Mouse (Mus musculus) left cerebral cortex, postnatal 25 days (tissue): Measurements from ENCODE around the gene Eml6. TPM values are rescaled to one million over a fixed set of nuclear protein-coding genes. Genes with fewer than 3 reads are reported as not detected.
"Not testable (repeated sequence)": the region's sequence is repeated elsewhere in the genome, so short reads cannot be mapped to it uniquely, and the experiment has no call there.

Experiments
- DNase-seq, 2 experiments: peaks; one replicate each; pipeline ENCODE4 v3.0.0; 2022; ENCODE audit warnings: low spot score in 2 of 2, mixed read lengths in 1 of 2
- intact Hi-C: fragments of 180-260 bp; cut with DNase I; formaldehyde crosslinking; loops from one replicate; pipeline ENCODE4 v1.15.1; 2025
- total RNA-seq, 2 experiments: library from RNA; stranded (reverse); gene quantifications; 2 replicates each; pipeline ENCODE4 v1.2.3; 2021

The Eml6 gene
- total RNA-seq, 2 experiments from 2014 or later, result 23.7 to 24.4 TPM

DNA sequence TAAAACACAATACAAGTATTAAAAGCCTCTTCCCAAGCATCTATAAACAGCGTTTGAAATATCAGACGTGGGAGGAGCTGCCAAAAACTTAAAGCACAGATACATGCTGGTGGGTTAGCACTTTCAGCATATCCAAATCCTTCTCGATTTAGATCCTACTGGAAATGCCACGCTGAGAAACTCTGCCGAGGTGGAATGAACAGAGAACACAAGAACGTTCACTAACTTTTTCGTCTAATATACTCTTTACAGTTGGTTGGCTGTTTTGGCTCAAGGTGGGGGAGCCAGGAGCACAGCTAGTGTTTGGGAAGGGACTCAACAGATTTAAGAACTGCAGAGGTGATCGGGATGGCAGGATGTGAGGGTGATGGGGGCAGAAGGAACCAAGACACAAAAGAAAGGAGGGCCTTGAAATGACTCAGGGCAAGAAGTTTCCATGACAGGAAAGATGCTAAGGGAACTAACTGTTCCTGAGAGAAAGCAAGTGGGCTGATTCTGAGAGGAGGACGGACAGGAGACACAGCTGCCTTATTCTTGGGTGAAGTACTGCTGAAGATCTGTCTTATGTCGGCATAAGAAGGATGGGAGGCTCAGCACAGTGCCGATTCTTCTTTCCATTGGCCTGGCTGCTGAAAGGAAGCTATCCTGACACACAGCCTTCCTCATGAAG, 259.4 kb downstream of the Eml6 start:
- intact Hi-C loops, result loop anchor here (1.0 kb wide), 3 partner anchors 22 to 47 kb away; no protein-coding TSS in a partner anchor
- DNase-seq, result peak; percentile 57 to 89

DNA sequence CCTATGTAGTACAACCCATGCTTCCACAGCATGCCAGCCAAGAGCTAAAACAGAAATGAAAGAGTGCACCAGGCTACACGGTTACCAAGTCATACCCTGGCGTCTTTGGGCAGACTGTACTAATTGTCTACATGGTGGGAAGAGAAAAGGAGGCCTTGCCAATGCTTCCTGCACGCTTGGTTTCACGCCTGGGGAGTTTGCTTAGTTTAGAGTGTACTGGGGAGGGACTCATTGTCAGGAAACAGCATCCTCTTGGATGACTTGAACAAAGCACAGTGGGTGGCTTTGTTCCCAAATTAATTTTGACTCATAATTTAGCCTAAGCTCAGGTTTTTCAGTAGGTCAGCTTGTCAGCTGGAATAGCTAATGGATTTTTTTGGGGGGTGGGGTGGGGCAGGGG, 260.8 kb downstream of the Eml6 start:
- no peak for DNase-seq
- intact Hi-C loops, result no loop called here

DNA sequence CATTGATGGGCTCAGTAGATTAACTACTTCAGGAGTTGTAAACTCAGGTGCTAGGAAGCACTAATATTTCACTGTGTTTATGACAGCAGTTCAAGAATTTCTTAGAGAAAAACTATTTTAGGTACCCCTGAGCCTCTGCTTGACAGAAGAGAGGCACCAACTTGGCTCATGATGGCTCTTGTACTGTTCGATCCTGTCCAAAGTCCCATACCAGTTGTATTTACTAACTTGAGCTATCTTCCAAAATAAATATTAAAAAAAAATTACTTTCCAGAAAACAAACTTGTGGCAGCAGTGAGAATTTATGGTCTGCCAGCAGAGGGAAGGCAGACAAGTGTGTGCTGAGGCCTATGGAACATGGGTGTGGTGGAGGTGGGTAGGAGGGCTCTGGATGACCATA, 263.1 kb downstream of the Eml6 start:
- intact Hi-C loops, result no loop called here
- DNase-seq, result no peak

DNA sequence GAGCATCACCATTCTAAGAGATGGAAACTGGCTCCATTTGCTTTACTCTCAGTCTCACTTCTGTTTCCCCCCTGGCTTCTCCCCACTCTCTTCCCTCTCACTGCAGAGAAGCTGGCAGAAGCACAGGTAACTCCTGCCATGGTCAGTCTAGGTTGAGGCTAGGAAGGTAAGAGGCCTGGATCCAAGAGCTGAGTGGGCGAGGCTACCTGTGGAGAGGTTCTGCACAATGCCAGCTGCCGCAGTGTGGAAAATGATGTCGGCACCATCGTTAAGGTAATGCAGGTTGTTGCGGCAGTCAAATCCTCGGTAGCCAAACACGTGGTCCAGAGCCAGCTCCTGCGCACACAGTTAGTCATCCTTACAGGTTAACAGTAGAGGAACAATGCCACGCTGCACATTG, 264.4 kb downstream of the Eml6 start:
- no peak for DNase-seq
- intact Hi-C loops, result no loop called here

DNA sequence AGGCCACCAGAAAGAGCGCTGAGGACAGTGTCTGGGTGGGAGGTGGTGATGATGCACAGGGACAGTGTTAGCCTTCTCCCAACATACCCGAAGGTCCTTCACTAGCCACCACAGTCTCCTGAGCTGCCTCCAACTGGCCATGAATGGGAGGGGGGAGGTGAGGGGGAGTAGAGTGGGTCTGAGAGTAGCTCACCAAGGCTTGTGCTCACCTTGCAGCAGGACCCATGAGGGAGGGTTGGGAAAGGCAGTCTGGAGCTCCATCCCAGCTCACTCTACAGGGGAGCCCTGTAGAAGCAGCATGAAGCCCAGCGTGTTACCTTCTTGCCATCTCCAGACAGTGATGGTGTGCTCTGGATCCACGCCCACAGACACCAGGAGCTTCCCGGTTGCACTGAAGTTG, 267.2 kb downstream of the Eml6 start:
- no peak for DNase-seq
- intact Hi-C loops, result no loop called here

DNA sequence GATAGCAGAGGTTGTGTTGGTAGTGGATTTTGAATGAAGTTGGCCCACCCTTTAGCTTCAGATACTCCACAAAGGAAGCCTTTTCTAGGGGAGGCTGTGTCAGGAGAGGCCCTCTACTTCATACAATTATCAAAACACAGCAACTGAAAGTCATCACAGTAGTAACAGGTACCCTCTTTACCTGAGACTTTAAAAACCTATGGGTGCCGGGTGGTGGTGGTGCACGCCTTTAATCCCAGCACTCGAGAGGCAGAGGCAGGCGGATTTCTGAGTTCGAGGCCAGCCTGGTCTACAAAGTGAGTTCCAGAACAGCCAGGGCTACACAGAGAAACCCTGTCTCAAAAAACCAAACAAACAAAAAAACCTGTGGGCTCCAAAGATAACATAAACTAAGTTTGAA, 269.8 kb downstream of the Eml6 start:
- intact Hi-C loops, result not testable (repeated sequence)

DNA sequence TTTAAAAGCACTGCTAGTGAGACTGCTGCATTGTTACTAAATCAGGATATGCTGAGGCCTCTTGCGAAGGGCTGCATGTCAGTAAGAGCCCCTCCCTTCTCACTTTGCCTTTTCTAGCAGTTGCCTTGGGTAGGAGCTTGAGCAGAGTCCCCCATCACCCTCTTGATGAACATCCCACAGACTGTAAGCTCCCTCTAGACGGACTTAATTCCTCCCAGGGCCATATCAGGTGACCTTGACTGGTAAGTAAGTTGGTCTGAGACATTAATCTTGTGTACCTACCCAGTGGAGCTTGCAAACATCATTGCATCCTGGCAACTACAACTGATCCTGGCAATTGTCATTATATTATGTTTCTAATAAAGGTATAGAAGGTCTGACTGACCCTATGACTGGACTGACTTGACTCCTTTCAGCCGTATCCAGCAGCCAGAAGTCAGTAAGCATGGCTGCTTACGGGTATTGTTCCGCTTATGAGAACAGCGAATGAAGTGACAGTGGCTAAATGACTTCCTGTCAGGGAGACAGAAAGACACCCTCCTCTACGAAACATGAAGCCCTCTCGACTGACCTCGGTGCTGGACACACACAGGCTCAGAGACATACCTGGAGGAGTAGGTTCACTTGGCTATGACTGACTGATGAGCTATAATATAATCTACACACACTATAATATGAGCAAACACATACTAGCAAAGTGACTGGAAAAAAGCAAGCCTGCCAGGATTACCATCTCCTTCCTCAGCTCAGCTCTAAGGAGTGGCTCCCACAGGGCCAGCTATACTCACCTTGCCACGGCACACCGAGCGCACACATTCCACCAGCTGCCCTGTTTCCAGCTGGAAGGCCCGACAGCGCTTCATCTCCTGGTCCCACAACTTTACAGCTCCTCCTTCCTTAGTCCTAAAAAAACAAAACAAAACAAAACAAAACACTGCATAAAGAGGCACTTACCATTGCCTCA, 273.9 kb downstream of the Eml6 start:
- intact Hi-C loops, result no loop called here

More for the DNA sequence above, 269.8 kb downstream of the Eml6 start:
- not testable (repeated sequence) for DNase-seq

DNA sequence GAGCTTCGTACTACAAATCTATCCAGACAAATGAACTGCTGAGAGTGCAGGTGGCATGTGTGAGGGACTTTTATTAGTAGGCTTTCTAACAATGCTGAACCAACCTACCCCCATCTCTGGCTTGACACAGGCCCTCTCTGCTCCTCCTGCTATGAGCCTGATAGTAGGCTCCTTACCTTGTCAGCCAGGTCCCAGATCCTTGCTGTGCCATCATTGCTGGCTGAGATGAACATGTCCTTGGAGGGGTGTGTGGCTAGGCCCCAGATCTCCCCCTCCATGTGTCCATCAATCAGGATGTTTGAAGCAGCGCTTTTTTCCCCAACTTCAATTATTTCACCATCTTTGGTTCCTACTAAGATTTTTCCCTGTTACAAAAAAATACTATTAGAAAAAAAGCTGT, 274.8 kb downstream of the Eml6 start:
- DNase-seq, result no peak
- intact Hi-C loops, result no loop called here

More for the DNA sequence above, 273.9 kb downstream of the Eml6 start:
- no peak for DNase-seq

DNA sequence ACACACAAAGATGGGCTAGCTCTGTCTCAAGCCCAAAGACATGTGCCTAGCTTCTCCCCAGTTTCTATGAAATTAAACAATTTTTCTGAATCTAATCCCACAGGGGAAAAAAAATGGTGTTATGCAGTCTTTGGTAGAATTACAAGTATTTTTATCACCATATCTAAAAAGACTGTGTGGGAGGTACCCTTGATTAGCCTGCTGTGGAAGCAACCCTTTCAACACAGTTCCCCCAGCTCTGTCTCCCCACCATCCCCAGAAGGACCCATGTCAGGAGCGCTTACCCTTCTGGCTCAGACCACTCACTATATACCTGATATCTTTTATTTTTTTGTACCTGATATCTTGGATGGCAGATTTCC, 276.4 kb downstream of the Eml6 start:
- intact Hi-C loops, result loop anchor here (5.0 kb wide), 1 partner anchor 38 kb away; no protein-coding TSS in a partner anchor
- DNase-seq, result no peak

DNA sequence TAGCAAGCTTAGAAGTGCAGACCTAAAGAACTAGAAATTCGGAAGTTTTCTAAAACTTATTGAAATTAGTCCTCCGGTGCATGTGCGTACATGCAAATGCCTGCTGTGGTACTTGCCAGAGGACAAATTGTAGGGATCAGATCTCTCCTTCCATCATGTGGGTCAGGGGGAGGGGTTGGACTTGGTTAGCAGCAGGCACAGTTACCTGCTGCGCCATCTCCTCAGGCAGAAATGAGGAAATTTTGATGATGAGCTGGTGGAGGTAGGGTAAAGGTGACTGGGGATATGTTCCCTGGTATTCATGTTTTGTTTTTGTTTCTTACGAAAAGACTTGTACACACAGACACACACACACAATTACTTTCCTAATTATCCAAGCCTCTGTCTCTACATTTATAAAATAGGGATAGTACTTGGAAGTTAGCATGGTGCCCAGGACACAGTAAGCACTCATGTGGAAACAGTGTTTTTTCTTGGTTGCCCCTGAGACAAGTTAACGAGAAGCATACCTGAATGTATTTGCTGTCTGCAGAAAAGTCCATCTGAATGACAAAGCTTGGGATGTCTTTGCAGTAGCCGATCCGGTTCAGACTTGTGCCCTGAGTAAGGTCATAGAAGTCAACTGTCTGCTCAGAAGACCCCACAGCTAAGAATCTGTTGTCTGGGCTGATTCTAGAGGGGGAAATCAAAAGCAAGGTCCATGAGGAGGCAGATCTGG, 276.9 kb downstream of the Eml6 start:
- DNase-seq, result no peak
- intact Hi-C loops, result loop anchor here (5.0 kb wide), 1 partner anchor 38 kb away; no protein-coding TSS in a partner anchor

DNA sequence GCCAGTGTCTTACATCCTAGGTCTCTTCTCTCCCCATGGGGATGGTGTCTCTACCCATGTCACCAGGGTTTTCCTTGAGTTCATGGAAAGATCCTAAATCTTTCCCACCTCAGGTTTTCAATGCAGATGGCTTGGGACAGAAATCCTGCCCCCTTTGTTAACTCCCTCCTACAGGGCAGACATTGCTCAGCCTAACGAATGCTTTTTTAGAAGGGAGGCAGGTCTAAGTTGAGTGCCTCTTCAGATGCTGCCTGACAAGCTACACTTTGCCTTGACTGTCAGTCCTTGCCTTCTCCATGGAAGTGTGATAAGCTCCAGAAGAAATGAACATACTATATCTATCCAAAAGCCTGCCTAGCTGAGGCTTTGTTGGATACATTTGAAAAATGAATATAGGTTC, 278.0 kb downstream of the Eml6 start:
- DNase-seq, result no peak
- intact Hi-C loops, result loop anchor here (5.0 kb wide), 1 partner anchor 39 kb away; no protein-coding TSS in a partner anchor

DNA sequence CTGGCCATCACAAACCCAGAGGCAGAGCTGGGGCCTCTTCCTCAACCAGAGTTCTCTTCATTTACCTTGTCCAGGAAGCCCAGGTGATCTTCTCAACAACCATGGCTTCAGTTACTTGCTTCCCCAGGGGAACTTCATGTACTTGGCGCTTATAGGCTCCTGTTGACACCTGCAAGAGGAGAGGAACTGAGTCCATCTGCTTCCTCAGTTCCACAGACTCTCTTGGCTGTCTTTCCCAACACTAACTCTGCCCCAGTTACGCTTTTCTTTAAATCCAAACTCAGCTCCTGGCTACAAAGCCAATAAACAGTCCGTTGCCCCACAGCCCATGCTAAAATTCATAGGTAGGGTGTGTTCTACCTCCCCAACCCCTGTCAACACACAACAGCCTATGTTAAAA, 278.5 kb downstream of the Eml6 start:
- peak in 1 of 2 experiments; percentile 60 for DNase-seq
- intact Hi-C loops, result loop anchor here (5.0 kb wide), 1 partner anchor 40 kb away; no protein-coding TSS in a partner anchor

DNA sequence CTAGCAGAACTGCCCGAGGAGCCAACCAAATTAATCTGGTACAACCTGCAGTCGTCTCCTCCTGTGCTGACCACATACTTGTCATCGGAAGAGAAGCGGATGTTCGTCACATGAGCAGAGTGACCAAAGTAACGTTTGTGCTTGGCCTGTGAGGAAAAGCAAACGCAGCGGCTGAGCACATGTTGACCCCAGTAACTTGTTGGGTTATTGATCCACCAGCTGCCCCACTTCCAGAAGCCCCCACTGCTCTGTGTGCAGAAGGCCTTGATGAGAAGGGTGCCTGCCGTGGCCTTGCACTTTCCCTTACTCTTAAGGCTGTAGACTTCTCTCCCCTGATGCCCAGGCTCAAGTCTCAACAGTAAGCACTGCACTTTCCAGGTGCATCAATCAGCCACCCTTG, 279.6 kb downstream of the Eml6 start:
- intact Hi-C loops, result loop anchor here (5.0 kb wide), 1 partner anchor 41 kb away; no protein-coding TSS in a partner anchor
- DNase-seq, result no peak

DNA sequence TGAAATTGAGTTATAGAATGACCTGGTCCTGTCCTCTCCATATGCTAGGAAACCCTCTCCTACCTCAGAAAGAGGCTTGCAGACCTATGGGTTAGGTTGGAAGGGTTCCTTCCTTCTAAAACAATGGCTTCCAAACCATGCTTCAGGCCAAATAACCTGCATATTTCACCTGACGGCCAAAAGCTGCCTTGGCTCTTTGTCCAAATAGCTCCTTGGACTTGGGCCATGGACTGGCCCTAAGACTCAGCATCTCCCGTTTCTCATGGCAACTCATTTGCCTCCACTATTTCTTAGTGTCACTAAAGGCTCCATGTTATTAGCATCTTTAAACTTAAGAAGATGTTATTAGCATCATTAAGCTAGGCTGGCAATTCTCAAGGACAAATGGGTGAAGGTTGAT, 280.3 kb downstream of the Eml6 start:
- DNase-seq, result no peak
- intact Hi-C loops, result loop anchor here (5.0 kb wide), 1 partner anchor 42 kb away; no protein-coding TSS in a partner anchor

DNA sequence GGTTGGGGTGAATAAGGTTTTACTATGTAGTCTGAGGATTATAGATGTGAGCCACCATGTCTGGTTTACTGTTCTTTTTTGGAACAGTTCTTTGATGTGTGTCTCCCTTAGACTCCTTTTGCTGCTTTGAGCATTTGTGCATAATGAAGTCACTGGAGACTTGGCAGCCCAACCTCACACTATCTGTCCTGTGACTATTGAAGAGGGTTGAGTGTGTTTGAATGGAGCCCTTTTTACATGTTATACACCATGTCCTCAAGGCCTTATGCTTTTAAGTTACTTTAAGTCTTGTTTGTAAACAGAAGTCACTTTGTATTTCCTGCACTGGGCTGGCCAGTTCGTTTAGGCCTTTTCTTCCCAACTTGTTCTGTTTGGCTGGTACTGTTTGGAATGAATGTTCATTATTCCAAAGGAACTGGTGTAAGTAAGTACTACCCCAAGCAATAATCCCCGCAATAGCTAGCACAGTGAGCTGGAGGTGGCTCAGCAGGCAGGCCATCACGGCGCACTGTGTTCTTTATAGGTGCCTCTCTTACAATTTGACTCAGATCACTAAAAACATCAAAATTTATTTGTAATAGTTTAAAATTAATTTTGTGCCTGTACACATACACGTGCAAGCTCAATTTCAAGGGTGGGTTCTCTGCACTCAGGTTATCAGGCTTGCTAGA, 280.9 kb downstream of the Eml6 start:
- intact Hi-C loops, result loop anchor here (5.0 kb wide), 1 partner anchor 42 kb away; no protein-coding TSS in a partner anchor
- no peak for DNase-seq

DNA sequence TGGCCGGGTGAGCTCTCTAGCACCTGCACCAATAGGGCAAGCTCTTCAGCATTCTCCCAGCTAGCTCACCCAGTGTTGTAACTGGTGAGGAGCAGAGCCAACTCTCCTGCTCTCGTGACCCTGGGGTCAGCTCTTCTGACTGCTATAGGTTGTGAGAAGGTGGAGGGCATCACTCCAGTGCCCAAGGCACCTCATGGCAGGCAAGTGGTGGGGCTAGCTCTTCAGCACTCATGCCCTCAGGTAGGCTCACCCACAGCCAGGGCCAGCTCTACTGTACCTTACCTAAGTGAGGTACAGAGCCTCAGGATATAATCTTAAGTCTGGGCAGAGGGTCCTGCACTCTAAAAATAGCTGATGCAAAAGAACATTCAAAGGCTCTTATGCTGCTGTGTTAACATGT, 286.1 kb downstream of the Eml6 start:
- DNase-seq, result no peak
- intact Hi-C loops, result no loop called here

DNA sequence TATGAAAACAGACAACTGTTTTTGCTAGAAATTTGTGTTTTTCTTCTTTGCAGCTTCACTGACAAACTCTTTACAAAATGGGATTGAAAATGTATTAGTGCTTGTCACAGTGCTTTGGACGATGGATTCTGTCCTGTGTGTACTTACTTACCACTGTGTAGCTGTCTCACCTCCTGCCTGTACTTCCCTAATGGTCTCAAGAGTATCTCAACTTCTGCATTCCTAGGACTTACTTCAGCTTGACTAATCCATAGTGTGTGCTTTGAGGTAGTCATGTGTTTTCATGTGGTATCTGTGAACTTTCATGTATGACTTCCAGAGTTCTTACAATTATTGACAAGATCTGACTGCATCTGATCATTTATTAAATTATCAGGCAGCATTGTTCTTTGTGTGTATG, 297.9 kb downstream of the Eml6 start:
- DNase-seq, result no peak
- intact Hi-C loops, result no loop called here

DNA sequence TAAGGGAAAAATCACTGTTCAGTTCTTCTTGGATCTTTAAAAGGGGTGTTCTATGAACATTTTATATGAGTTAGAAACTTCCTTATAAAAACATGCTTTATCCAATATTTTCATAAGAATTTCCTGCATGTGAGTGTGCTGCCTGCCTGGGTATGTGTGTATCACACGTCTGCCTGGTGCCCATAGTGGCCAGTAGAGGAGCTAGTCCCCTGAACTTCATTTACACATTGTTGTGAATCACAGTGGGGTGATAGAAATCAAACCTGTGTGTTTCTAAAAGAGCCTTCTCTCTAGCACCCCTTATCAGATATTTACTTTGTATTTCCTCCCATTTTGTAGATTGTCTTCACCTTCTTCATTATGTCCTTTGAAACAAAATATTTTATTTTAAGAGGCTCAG, 300.2 kb downstream of the Eml6 start:
- no peak for DNase-seq

DNA sequence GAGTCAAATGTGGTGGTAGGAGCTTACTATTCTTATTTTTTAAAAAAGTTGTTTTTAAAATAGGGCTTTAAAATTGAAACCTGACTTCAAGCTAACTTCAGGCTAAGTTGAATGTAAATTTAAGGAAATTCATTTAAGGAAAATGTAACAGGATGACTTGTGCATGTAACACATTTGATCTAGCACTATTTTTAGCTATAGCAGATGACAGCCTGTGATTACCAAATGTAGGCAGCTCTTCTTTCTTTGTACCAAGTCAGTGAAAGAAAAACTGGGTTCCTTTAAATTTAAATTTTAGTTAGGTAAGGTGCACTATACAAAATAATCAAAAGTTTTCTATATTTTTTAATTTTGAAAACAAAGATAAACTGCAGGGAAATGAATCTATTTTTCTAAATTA, 300.7 kb downstream of the Eml6 start:
- peak in 1 of 2 experiments; percentile 70 for DNase-seq
- intact Hi-C loops, result loop anchor here (1.0 kb wide), 1 partner anchor 70 kb away; no protein-coding TSS in a partner anchor

More for the DNA sequence above, 300.2 kb downstream of the Eml6 start:
- intact Hi-C loops, result loop anchor here (1.0 kb wide), 1 partner anchor 70 kb away; no protein-coding TSS in a partner anchor
